Comparison of ENCODE assay signal across 24 mouse cellular contexts in genomic region chr2:105400558-105400957, GRCm38 (mm10). TPM values are rescaled to one million over a fixed set of nuclear protein-coding genes. Genes with fewer than 3 reads are reported as not detected.
A peak's percentile ranks its signal among the peaks of the same experiment; 100 is the strongest.
DNase-seq lines count a peak whose midpoint lies in the region; ATAC-seq and TF ChIP-seq lines count a peak whose summit lies in the region.
"Had no signal": no experiment of that assay in that cellular context is flagged by ENCODE, and none has a peak within 500 bp of the region (broad histone marks: within the 10 kb centered on the region; RNA-seq: fewer than 3 reads in every experiment).

No protein-coding gene starts in this region.

- DNase-seq in liver (no peak), R1 (ENCODE audit: low read depth, low spot score) (peak; percentile 51)
- DNase-seq in cerebellum, postnatal 25 days: no peak
- DNase-seq in kidney, adult 8-10 months: no peak
- DNase-seq: adrenal gland, adult 8-10 months; adrenal gland, postnatal 14 days; adrenal gland, postnatal 36 days; cerebellum, adult 11-12 months; cerebellum, adult 2 months; cerebellum, adult 9-10 months; cerebellum, postnatal 36 days; embryo, embryonic 11 days had no signal

- H3K27ac ChIP-seq in liver, embryonic 12.5 days: no peak overlapping the region
- H3K27ac ChIP-seq: forebrain, embryonic 10.5 days; forebrain, embryonic 12.5 days had no signal

- H3K9ac ChIP-seq in liver, embryonic 12.5 days: no peak overlapping the region
- H3K9ac ChIP-seq: embryonic facial prominence, embryonic 13.5 days; embryonic facial prominence, embryonic 15.5 days; forebrain, embryonic 12.5 days had no signal

- peaks cover 33% of the 10 kb centered on the region for H3K79me2 ChIP-seq in myocyte (ENCODE audit: control insufficient read depth, insufficient read depth)

- no peak for TF ChIP-seq POLR2A in myocyte (IDR thresholded peaks at IDR 0.05; ENCODE audit: insufficient read length, low read depth)

- H3ac ChIP-seq in myocyte (ENCODE audit: control insufficient read depth, insufficient read length): no peak overlapping the region

- no peak for ATAC-seq in liver, embryonic 12.5 days
- ATAC-seq: activated CD4-positive, CD25-positive, alpha-beta regulatory T cell, adult 4 months; forebrain, embryonic 14.5 days; forebrain, embryonic 16.5 days; Patski had no signal

- no peak overlapping the region for H3K4me3 ChIP-seq in liver, embryonic 12.5 days
- H3K4me3 ChIP-seq in myocyte: no peak overlapping the region
- H3K4me3 ChIP-seq: erythroblast, embryonic 14.5 days; forebrain, embryonic 10.5 days; forebrain, embryonic 12.5 days had no signal

- H3K4me1 ChIP-seq in liver, embryonic 12.5 days: peaks cover 52% of the 10 kb centered on the region

- H3K9me3 ChIP-seq in liver, embryonic 12.5 days (replicated peaks): no peaks in the 10 kb centered on the region
- H3K9me3 ChIP-seq: embryonic facial prominence, embryonic 13.5 days; embryonic facial prominence, embryonic 15.5 days; forebrain, embryonic 10.5 days; forebrain, embryonic 12.5 days; G1E had no signal

- WGBS in liver, embryonic 12.5 days (ENCODE audit: insufficient replicate concordance): 76% methylated on average over 4 of the region's 4 CpGs

- no peaks in the 10 kb centered on the region for H3K36me3 ChIP-seq in liver, embryonic 12.5 days
- H3K36me3 ChIP-seq in myocyte (ENCODE audit: control insufficient read depth, insufficient read depth): no peaks in the 10 kb centered on the region
- H3K36me3 ChIP-seq: embryonic facial prominence, embryonic 15.5 days had no signal

- peaks cover 19% of the 10 kb centered on the region for H3K27me3 ChIP-seq in liver, embryonic 12.5 days (replicated peaks)
- H3K27me3 ChIP-seq in myocyte (ENCODE audit: control insufficient read depth, insufficient read depth, insufficient read length): no peaks in the 10 kb centered on the region
- H3K27me3 ChIP-seq: embryonic facial prominence, embryonic 13.5 days; embryonic facial prominence, embryonic 15.5 days; Patski had no signal

- H3K4me2 ChIP-seq in liver, embryonic 12.5 days: peak overlapping the region; percentile 97
- H3K4me2 ChIP-seq in myocyte (ENCODE audit: low read depth): peak overlapping the region; percentile 92

TF ChIP-seq in myocyte, 11 proteins besides CTCF, POLR2A, EP300 and RAD21:
- no peak for TF ChIP-seq TCF12 (IDR thresholded peaks at IDR 0.05; ENCODE audit: insufficient read depth, poor library complexity, severe bottlenecking)
- TF ChIP-seq MYOG (IDR thresholded peaks at IDR 0.05; ENCODE audit: control insufficient read depth in 1 of 3, insufficient read depth in 1 of 3, insufficient read length in 2 of 3, low read depth in 2 of 3): no peak
- no peak for TF ChIP-seq POLR2AphosphoS2 (IDR thresholded peaks at IDR 0.05; ENCODE audit: insufficient read length, low read depth)
- TF ChIP-seq TCF3 (IDR thresholded peaks at IDR 0.05; ENCODE audit: insufficient read length, low read depth): no peak
- TF ChIP-seq CEBPB (IDR thresholded peaks at IDR 0.05; ENCODE audit: insufficient read depth, poor library complexity, severe bottlenecking): no peak
- TF ChIP-seq MAX (IDR thresholded peaks at IDR 0.05; ENCODE audit: low read depth): no peak
- TF ChIP-seq SRF (IDR thresholded peaks at IDR 0.05; ENCODE audit: control insufficient read depth, insufficient read length, low read depth): no peak
- no peak for TF ChIP-seq REST (IDR thresholded peaks at IDR 0.05; ENCODE audit: insufficient read depth, insufficient read length)
- no peak for TF ChIP-seq USF1 (IDR thresholded peaks at IDR 0.05; ENCODE audit: low read depth)
- no peak for TF ChIP-seq MYOD1 (IDR thresholded peaks at IDR 0.05; ENCODE audit: control insufficient read depth in 1 of 3, insufficient read length in 2 of 3, low read depth in 2 of 3)
- no peak for TF ChIP-seq E2F4 (IDR thresholded peaks at IDR 0.05; ENCODE audit: insufficient read depth)

RNA-seq across cellular contexts. Expression of gene Rcn1, which starts 1.4 kb away (rescaled TPM):
- 45.8 and 47.0 TPM in 2 replicates for polyA plus RNA-seq in liver, embryonic 12.5 days (2016; fragmentation: Nextera tagmentation; extraction: Ambion mirVana)
- polyA plus RNA-seq in myocyte (2012; fragmentation: generic; extraction: Trizol): 92.4 TPM
